Mouse (Mus musculus) urinary bladder, adult 18-20 months (tissue): ENCODE results near the gene Cdk8.

Experiments used
- DNase-seq, 2 experiments: peaks; one replicate each; pipeline ENCODE4 v3.0.0; 2022; ENCODE audit warnings: low spot score in 2 of 2, mixed read lengths in 2 of 2

Gene Cdk8

DNA sequence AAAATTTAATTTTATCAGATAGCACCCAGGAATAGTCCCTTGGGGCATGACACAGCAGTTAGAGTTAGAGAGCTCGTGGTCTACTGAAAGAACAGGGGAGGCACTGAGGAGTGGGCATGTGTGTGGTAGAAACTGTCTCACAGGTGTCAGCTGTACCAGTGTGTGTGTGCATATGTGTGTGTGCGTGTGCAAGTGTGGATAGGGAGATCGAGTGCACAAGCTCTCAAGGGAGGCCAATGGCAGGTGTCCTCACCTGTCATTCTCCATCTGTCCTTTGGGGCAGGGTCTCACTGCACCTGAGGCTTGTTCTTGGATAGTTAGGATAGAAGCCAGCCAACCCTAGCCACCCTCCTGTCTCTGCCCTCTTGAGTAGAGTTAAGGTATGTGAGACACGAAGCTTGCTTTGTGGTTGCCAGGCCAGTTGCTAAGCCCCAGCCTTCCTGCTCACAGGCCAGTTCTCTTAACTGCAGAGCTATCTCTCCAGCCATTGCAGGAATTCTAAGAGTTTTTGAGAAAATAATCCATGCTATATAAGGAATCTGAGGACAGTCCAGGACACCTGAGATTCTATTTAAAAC is 50.3 kb downstream of the Cdk8 start:
- DNase-seq: no peak

DNA sequence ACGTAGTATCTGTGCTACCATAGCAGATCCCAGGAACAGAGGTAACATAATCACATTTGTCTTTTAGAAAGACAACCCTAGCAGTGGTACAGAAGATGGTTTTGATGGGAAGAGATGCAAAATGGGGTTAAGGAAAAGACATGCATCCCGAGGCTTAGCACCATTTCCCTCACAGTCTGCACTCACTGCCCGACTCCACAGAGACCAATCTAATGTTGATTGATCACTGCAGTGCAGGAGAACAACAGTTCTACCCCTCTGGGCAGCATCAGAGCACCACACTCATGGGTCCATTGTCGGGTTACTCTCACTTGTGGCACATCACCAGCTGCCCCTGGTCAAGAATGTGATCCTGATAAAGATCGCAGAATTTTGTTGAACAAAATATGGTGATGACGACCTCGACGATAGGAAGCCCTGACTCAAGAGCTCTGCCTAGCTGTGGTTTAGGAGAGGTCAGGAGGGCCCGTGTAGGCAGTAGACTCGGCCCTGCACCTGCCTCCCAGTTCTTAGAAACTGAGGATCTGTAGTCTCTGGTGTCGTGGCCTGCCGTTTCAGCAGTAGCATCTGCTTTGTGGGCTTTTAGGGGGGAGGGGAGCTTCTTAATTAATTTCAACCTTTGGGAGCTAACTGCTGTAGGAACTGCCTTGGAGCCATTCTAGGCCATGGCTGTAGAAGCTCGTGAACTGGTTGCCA is 51.0 kb downstream of the Cdk8 start:
- DNase-seq: no peak

DNA sequence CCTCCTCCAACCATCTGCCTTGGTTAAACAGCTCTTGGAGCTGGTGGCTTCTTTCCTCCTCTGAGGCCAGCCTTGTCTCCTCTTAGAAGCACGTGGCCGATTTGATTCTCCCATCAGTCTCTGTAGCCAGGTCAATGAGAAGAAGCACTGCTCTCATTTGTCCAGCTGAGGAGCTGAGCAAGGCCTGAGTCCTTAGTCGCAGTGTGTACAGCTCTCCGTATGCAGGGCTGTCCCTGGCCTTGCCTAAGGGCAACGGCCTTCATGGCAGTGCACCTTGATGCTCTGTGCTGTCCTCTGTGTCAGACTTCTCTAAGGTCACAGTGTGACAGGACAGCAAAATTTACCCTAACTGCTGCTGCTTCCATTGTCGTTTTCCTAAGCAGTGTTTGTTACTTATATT is 52.9 kb downstream of the Cdk8 start:
- no peak for DNase-seq

DNA sequence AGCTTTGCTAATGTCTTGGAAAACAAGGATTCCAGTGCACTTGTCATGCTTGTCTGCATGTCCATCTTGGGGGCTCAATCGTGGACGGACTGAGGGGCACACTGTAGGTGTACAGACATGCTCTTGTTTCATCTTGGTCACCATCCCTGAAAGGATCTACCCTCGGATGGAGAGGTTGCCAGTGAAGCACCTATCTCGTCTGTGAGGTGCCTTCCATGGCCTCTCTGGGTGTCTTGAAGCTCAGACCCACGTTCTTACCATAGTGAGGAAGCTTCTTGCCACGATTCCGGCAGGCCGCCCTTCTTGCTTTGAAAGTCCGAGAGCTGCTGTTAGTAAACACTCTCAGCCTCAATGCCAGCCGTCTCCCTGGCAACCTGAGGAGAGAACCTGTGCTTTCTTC is 56.4 kb downstream of the Cdk8 start:
- DNase-seq: no peak

DNA sequence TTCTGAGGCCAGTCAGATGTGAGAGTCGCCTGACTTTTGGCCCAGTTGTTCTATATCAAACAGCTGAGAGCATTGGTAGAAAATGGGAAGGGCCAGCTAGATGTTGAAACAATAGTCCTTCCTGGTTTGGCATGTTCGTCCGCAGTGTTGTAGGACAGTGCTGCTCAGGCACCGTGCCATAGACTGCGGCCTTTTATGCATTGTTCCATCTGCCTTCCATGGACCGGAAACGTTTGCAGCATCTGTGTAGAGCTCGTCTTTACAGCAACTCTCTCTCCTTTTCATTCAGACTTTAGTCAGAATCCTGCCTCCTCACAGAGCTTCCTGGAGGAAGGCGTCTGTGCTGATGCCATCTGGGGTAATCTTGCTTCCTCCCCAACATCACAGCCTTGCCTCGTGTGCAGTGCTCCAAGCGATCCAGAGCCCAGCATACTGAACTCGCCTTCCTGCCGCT is 57.0 kb downstream of the Cdk8 start:
- DNase-seq: no peak

DNA sequence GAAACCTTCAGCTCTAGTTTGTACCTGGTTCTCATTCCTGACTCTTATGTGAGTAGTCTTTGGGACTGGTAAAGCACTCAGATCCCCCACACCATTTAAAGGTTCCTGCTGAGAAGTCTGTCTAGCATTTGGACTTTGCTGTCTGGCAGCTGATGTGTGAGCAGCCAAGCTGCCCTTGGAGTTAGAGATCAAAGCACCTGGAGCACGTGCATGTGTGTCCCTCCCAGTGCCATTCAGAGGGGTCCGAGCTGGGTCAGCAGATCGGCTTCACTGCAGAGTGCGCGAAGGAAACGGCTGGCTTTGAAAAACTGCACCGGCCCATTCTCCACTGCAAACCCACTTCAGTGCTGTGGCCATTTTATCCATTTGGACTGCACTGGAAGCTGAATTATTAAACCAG is 58.9 kb downstream of the Cdk8 start:
- DNase-seq: no peak

DNA sequence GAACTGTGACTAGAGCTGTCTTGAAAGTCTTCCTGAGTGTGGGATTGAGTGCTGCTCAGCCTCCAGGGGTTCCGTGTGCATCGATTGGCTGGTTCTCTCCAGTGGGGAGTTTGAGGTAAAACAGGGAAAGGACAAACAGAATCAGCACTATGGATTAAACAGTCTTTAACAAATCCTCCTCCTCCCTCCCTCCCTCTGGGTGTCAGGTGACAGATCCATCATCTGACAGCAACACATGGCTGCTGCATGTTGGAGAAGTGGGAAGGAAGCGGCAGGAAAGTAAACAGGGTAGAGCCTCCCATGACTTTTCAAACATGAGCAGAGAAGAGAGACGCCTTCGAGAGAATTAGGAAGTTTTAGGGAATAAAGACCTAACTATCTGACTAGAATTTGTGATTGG is 59.4 kb downstream of the Cdk8 start:
- no peak for DNase-seq

DNA sequence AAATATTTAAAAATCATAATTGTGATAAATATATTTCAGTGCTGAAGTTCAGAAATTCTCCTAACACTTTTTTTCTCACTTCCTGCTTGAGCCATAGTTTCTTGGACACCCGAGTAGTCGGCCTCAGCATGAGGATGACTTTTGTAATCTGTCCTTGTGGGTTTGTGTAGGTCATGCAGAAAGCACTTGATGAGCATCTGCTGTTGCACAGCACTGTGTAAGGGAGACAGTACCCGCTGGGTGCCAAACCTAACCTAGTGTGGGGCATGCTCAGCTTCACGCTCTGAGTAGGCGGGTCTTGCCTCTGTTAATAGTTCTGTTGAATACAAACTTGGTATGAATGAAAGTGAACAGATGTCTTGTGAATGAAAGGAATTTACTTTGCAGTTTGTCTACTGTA is 60.5 kb downstream of the Cdk8 start:
- DNase-seq: no peak

DNA sequence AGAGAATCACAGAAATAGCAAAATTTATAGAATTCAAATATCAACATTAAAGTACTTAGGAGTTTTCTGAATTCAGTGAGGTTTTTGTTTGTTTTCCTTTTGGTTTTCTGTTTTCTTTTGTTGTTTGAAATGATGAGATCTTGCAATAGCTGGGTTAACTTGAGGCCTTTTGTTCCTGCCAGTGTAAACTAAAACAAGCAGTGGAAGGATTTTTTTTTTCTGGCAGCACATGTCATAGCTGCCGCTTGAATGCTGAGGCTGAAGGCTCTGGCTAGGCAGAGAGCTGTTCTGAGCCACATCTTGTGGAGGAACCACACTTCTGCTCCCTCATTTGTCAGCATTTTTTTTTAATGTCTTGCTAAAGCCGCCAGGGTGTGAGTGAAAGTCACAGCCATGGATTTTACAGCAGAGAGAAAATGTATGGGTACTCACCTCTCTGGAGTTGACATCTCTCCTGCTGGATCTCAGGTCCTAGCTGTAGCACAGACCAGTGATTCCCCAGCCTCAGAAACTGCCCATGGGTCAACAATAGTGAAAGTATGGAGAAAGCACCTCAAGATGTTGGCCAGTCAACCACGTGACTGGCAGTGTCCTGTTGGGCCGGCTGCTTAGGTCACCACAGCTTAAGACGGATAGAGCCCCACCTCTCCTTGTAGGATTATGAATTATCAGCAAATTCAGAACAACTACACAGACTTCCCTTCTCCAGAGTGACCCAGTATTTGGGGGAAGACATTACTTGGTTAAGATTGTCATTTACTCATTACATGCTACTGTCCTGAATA is 62.1 kb downstream of the Cdk8 start:
- DNase-seq: no peak

DNA sequence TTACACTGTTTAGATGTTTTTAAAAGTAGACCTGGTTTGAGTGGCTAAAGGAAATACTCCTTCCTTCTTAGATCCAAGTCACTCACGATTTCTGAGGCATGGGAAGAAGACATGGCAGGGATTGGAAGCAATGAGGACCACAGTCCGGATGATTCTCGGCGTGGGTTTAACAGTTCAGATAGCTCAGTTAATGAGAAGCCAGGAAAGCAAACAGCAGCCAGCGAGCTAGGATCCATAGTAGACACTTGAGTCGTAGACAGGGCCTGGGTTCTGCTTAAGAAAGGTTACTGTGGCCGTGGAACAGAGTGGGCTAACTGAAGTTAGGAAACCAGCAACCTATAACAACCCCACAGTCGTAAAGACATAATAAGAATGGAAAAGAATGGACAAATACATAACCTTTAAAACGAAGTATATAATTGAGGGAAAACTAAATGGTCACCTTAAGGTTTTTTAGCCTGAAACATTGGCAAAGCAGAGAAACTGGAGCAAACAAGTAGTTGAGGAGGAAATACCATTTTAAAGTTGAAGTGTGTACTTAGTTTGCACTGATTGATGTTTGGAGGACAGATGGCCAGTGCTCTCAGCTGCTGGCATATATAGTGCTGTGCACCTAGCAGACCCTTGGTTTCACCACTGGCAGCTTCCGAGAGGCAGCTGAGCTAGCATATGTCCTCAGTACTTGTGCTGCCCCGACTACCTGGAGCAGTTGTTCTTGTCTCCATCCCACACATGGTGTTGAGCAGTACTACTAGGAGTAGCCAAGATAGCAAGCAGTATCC is 63.1 kb downstream of the Cdk8 start:
- no peak for DNase-seq

DNA sequence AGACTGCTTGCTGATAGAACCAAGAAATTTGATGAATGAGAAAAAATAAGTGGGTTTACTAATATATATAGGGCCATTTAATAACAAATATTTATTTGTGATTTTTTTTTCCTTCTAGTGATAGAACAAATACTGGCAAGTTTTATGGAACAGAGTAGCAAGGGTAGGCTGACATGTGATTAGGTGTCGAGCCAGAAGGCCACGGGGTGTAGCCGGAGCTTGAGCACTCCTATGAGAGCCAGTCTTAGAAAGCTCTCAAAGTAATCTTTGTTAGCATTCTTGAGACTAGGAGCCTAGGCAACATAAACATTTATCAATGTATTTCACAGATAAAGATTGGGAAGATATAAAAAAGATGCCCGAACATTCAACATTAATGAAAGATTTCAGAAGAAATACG is 63.8 kb downstream of the Cdk8 start:
- DNase-seq: no peak

DNA sequence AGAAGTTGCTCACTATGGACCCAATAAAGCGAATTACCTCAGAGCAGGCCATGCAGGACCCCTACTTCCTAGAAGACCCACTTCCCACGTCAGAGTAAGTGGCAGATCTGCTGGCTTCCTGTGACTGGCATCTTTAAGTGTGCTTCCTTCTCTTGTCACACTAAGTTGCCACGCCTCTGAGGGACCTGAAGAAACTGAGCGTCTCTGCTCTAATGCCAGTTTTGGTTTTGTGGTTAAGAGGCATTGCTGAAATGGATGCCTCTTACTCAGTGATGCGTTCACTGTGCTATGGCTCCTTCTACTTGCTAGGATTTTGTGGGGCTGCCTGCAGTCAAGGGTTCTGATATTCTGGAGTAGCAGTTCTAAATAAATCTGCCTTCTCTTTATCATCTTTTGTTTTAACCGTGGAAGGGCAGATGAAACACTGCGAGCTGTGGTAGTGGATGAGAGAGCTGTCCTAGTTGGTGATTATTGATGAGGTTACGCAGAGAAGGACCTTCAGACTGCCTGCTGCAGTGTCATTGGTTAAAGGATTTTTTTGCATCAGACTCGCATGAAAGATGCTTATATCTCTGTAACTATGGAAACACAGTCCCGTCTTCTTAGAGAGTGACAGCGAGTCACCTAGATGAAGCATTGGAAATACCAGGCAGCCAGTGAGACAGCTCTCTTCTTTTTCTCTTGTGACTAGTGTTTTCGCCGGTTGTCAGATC is 67.9 kb downstream of the Cdk8 start:
- no peak for DNase-seq

DNA sequence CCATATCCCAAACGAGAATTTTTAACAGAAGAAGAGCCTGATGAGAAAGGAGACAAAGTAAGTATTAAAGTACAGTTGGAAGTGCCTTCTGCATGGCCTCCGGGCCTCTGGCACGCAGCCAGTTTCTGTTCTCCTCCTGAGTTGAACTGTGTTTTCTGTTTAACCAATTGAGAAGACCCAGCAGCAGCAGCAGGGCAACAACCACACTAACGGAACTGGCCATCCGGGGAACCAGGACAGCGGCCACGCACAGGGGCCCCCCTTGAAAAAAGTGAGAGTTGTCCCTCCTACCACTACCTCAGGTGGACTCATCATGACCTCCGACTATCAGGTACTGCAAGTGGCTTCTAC is 68.5 kb downstream of the Cdk8 start:
- no peak for DNase-seq

DNA sequence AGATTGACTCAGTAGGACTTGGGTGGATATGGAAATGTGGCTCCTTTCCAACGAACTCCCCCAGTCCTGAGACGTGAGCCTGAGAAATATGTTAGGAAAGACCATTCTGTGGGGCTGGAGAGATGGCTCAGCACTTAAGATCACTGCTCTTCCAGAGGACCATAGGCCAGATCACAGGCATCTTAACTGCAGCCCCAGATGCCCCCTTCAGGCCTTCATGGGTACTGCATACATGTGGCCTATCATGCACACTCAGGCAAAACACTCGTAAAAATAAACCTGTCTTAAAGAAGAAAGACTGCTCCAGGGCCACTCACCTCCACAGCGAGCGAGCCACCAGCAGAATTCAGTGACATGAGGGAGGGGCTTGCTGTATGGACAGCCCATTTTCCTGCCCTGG is 72.4 kb downstream of the Cdk8 start:
- DNase-seq: no peak

DNA sequence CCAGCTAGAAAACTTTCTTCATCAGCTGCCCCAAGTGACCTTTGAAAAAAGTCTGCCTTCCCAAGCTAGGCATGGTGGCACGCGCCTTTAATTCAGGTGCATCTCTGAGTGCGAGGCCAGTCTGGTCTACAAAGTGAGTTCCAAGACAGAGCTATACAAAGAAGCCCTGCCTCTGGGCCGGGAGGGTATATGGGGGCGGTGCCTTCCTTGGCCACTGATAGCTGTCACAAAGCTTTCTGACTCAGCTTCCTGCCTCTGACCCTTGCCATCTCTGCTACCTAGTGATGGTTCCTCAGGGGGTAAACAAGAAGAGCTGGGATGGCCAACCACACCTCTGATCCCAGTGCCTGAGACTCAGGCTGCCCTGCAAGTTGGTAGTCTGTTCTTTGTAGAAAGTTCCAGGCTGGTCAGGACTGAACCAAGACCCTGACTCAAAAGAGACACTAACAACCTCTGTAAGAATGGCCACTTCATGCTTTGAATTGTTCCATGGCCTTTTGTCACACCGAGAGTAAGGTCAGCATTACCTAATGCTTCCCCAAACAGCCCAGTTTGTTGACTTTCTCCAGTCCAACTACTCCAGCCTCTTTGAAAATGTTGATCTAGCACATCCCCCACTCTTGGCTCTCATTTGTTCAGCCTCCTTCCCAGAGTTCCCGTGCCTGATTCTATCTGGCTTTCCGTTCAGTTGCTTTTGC is 76.2 kb downstream of the Cdk8 start:
- no peak for DNase-seq

DNA sequence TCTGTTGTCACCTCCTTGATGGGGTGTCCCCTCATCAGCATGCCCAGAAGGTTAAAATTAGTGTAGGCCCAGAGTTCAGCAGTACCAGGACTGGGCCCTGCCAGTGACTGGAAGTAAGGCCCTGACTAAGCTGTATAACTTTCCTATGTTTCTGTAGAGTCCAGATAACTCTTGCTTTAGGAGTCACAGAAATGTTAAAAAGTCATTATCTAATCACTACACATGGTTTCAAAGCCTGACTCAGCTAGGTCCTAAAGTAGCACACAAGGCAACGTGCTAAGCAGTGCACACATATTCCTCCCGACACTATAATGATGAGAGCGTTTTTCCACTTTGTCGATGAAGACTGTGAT is 76.7 kb downstream of the Cdk8 start:
- no peak for DNase-seq

DNA sequence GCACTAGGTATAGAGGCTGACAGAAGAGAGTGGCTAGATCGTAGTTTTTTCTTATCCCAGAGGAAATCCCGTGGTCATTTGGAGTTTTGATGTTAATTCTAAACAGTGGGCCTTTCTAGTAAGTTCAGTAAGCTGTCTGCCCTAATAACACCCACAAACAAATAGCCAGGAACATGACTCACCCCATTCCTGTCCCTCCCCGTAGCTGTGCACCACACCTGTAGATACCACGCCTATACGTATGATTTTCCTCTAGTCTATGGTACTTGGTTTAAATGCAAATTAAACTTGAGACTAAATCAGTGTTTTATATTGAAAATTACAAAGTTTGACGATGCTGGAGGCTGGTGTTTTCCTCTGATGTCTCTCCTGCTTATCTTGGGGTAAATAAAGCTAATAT is 83.5 kb downstream of the Cdk8 start:
- DNase-seq: no peak

DNA sequence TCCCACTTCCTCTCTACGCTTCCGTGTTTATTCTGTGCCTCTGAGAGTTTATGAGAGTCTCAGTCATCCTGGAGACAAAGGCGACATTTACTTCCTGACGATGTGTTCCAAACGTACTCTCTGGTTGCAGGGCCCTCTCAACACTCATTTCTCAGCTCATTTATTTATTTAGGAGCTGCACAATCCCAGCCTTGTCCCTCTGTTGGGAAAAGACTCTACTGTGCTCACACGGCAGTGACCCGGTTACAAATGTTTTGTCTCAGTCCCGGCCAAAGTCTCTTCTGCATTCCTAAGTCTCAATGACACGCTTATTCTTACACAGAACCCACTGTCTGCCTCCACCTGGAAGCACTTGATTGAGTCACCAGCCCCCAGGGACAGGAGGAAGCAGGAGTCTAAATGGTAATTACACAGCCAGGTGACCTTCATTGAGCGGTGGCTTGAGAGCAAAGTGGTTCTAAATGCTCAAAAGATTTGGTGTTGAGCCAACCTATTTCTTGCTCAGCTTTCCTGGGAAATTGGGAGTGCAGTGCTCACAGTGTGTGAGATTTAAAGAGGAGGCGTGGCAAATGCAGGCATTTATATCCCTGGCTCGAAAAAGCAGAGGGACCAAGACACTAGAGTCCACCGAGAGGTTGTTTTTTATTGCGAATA is 84.4 kb downstream of the Cdk8 start:
- DNase-seq: no peak

DNA sequence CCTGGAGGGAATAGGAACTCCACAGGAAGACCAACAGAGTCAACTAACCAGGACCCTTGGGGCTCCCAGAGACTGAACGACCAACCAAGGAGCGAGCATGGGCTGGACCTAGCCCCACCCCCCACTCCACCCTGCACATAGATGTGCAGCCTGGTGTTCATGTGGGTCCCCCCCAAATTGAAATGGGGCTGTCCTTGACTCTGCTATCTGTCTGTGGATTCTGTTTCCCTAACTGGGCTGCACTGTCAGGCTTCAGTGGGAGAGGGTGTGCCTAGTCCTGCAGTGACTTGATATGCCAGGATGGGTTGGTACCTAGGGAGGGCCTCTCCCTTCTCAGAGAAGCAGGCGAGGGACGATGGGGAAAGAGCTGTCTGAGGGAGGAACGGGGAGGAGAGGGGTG is 85.3 kb downstream of the Cdk8 start:
- no peak for DNase-seq

DNA sequence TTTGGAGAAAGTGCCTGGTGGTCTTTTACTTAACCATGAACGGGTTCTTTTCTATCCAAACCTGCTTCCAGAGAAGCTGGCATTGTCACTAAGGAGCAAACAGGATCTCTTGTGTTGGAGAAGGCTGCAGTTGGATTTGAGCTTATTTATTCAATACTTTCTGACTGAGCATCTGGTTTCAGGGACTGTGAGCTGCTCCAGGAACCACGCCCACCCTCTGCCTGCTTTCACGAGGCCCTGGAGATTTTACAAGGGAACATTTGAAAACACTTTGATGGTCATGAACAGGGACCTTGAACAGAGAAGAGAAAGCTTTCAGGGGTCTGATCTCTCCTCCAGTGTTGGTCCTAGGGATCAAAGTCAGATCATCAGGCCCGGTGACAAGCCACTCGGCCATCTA is 87.0 kb downstream of the Cdk8 start:
- no peak for DNase-seq

DNA sequence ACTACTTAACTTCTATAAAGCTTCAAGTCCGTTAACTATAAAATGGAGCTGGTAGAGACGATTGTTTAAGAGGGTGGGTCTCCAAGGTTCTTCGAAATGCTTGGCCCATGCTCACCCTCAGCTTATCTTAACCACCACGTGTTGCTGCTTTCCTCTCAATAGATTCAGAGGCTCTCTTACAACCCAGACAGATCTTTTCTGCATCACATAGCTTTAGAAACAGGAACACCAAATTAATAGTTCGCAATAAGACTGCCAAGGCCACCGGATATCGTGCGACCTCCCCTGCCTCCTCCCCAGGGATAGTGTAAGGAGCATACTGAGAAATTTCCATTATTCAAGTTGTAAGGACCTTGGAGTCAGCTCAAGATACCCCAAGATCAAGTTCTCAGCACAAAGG is 87.4 kb downstream of the Cdk8 start:
- no peak for DNase-seq
